Mouse (Mus musculus) naive thymus-derived CD4-positive, alpha-beta T cell, adult 5 months (primary cell): Measurements from ENCODE around the gene Gm21541. TPM values are rescaled to one million over a fixed set of nuclear protein-coding genes. Genes with fewer than 3 reads are reported as not detected.

ENCODE experiments used
- polyA plus RNA-seq: library from polyadenylated mRNA; unstranded; fragments of 100-300 nt; shearing (Covaris generic); gene quantifications from one replicate; pipeline ENCODE4 v1.2.1, GENCODE M21; 2017

Gene Gm21541
- polyA plus RNA-seq: not detected

GRCm38 (mm10) chr4:41903310-41903709, at the start of gene Gm21541:
Gm21541 (plus strand) TSS chr4:41903610.

GRCm38 (mm10) chr4:41941272-41941671, 37.9 kb downstream of the Gm21541 start, which contains the start of gene Gm20878:
Gm20878 (plus strand) TSS chr4:41941572.

Other genes starting within 250 kb of the Gm21541 start
- not detected for gene Cntfr, start 206.5 kb upstream of the Gm21541 start, polyA plus RNA-seq
- gene Il11ra1, start 203.6 kb upstream of the Gm21541 start, polyA plus RNA-seq: 8.1 TPM
- gene Rpp25l, start 190.1 kb upstream of the Gm21541 start, polyA plus RNA-seq: 31.1 TPM
- gene Dctn3, start 180.4 kb upstream of the Gm21541 start, polyA plus RNA-seq: 82.7 TPM
- gene Arid3c, start 172.5 kb upstream of the Gm21541 start, polyA plus RNA-seq: not detected
- gene Galt, start 148.4 kb upstream of the Gm21541 start, polyA plus RNA-seq: 89.3 TPM
- gene Sigmar1, start 147.5 kb upstream of the Gm21541 start, polyA plus RNA-seq: 36.4 TPM
- 4.7 TPM for gene Ccl27a, start 129.4 kb upstream of the Gm21541 start, polyA plus RNA-seq
- gene Gm20878, start 38.0 kb downstream of the Gm21541 start, polyA plus RNA-seq: 3.6 TPM
- gene Fam205a4, start 62.4 kb downstream of the Gm21541 start, polyA plus RNA-seq: 0.12 TPM
- not detected for gene Gm21093, start 131.1 kb downstream of the Gm21541 start, polyA plus RNA-seq
- gene Gm3893, start 187.6 kb downstream of the Gm21541 start, polyA plus RNA-seq: not detected
- not detected for gene Gm13304, start 211.2 kb downstream of the Gm21541 start, polyA plus RNA-seq
- not detected for gene Gm13306, start 249.8 kb downstream of the Gm21541 start, polyA plus RNA-seq